Mouse (Mus musculus) liver, postnatal 0 days (tissue): ENCODE results near the gene Gsdma3.

Experiments used
- CTCF ChIP-seq: sonication (generic); IDR thresholded peaks from 2 replicates; pipeline ENCODE4 v1.5.1; 2016; ENCODE audit warnings: antibody characterized with exemption, low read depth
- EP300 ChIP-seq: IDR thresholded peaks from 2 replicates; pipeline ENCODE4 v1.6.1; 2016; ENCODE audit warnings: antibody characterized with exemption, low read depth, mild to moderate bottlenecking

- no peak for TF ChIP-seq CTCF
- TF ChIP-seq EP300 = no peak
Measured at GRCm38 (mm10) chr11:98595473-98595872, 30.7 kb upstream of the Gsdma3 start.
